In the genomic region with DNA sequence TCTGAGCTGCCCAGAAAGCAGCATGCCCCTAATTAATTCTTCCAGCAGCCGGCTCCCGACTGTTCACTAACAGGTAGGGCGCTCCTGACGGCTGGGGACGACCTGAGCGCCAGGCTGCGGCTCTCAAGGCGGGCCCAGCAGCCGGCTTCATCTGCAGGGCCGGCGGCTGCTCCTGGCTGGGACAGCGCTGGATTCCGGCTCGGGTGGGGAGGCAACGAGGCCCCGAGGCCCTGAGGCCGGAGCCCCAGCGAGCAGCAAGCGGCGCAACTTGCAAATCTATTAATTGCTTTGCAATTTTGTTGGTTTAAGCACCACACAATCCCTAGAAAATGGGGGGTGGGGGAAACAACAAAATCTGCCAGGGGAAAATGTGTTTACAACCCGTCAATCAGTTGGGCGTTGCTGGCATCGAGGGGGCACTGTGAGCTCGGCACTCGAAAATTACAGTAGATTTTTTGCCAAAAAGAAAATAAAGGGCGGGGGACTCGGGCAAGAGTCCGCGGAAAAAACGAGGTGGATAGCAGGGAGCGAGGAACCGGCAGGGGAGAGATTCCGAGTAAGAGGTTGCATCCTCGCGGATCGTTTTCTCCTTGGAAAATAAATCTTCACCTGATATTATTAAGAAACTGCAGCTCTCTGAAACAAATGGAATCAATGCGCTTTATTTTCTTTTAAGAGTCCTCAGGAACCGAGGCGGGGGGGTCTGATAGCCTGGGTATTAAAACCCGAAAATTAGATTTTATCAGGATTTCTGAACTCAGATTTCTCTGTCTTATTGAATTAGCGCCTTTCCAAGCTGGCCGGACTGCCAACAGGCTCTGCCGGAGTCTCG, we compare ENCODE assay signal across 9 mouse cellular contexts. TPM values are rescaled to one million over a fixed set of nuclear protein-coding genes. Genes with fewer than 3 reads are reported as not detected.
DNase-seq lines count a peak whose midpoint lies in the region; TF ChIP-seq lines count a peak whose summit lies in the region.
"Had no signal": no experiment of that assay in that cellular context is flagged by ENCODE, and none has a peak within 500 bp of the region (broad histone marks: within the 10 kb centered on the region; RNA-seq: fewer than 3 reads in every experiment).

No protein-coding gene starts in this region.

- intact Hi-C loops in heart, postnatal 10 days (cut with DNase I): no loop called here

- no peak for TF ChIP-seq POLR2A in kidney, adult 2 months (IDR thresholded peaks at IDR 0.05; ENCODE audit: low read depth, low read length)

- 10% methylated on average over 44 of the region's 44 CpGs for WGBS in kidney, adult 2 months

- H3K4me3 ChIP-seq in kidney, adult 2 months (ENCODE audit: insufficient read depth, low read depth, low read length): peak overlapping the region; percentile 87

- TF ChIP-seq CTCF in kidney, adult 2 months (conservative IDR thresholded peaks at IDR 0.05; ENCODE audit: insufficient read depth, insufficient read length, low read depth, low read length): no peak

- H3K4me1 ChIP-seq in kidney, adult 2 months (ENCODE audit: control insufficient read depth, insufficient read depth, low read length): no peaks in the 10 kb centered on the region

- peaks cover 11% of the 10 kb centered on the region for H3K27me3 ChIP-seq in kidney, adult 2 months (replicated peaks; ENCODE audit: control insufficient read depth, insufficient read depth, low read length)
- H3K27me3 ChIP-seq: Patski had no signal

- H3K36me3 ChIP-seq in kidney, adult 2 months (ENCODE audit: control insufficient read depth, insufficient read depth, low read length): no peaks in the 10 kb centered on the region

- H3K27ac ChIP-seq in kidney, adult 2 months (ENCODE audit: insufficient read depth, low read depth, low read length): no peak overlapping the region

- peak; percentile 11 for DNase-seq in kidney, adult 2 months
- DNase-seq in kidney, postnatal 14 days: no peak
- peak; percentile 50 to 57 for DNase-seq in cerebellum, postnatal 14 days
- DNase-seq in heart, postnatal 10 days: peak; percentile 18 to 25
- peak; percentile 16 for DNase-seq in lung, postnatal 10 days
- DNase-seq in spleen, postnatal 14 days (ENCODE audit: low spot score in 2 of 2): no peak
- no peak for DNase-seq in gastrocnemius, adult 8-10 months (ENCODE audit: low spot score in 2 of 2)
- DNase-seq in layer of hippocampus, adult 8-10 months (ENCODE audit: low spot score in 2 of 2): no peak

RNA-seq across cellular contexts. Expression of gene Ntng2, which starts 2.3 kb away (rescaled TPM):
- polyA plus RNA-seq in kidney, adult 2 months (2012; rRNA removed): 18.2 and 23.2 TPM in 2 replicates
- total RNA-seq in heart, postnatal 10 days (2021): 1 to 10 TPM; 3.0 to 3.4 TPM
- total RNA-seq in gastrocnemius, adult 8-10 months (2022): 10 to 100 TPM; 16.7 to 30.4 (median 26.0) TPM
- total RNA-seq in layer of hippocampus, adult 8-10 months (2022): 100 to 1,000 TPM in 3 of 4 experiments, 10 to 100 TPM in 1; 94.3 to 106 (median 105) TPM

Comparison
In these comparisons a context has a peak if more than half of its experiments do, and no peak if none do; other contexts are left out.
1. DNase-seq: peak in kidney, adult 2 months (single experiment), cerebellum, postnatal 14 days (2 of 2), heart, postnatal 10 days (2 of 2) and lung, postnatal 10 days (single experiment); none in kidney, postnatal 14 days (single experiment), spleen, postnatal 14 days (0 of 2), gastrocnemius, adult 8-10 months (0 of 2) and layer of hippocampus, adult 8-10 months (0 of 2).
2. RNA of gene Ntng2, which starts 2.3 kb away (total RNA-seq): 94.3 to 106 TPM in layer of hippocampus, adult 8-10 months and 16.7 to 30.4 TPM in gastrocnemius, adult 8-10 months; 3.0 to 3.4 TPM in heart, postnatal 10 days; every median in the first group is over 4 times any median in the second.